ENCODE assay signal across 16 mouse cellular contexts in the genomic region with DNA sequence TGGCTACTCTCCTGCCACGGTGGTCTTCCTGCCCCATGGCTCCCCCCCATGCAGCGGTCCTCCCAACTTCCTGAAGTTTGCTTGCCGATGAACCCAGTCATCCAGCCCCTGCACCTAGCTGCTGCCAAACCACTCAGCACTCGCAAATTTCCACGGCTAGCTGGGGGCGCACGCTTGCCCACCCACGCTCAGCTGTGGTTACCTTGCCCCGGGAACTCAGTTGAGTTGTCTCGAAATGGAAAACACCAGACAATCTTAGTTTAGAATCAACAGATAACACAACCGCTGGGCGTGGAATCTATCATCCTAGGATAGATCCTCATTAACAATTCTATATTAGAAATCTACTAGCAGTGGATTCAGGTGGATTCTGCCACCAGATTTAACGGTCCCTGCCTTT.
"Had no signal": no experiment of that assay in that cellular context is flagged by ENCODE, and none has a peak within 500 bp of the region (broad histone marks: within the 10 kb centered on the region; RNA-seq: fewer than 3 reads in every experiment).

No protein-coding gene starts in this region.

- H3K4me1 ChIP-seq: limb, embryonic 12.5 days; limb, embryonic 15.5 days; lung, embryonic 15.5 days; midbrain, embryonic 10.5 days; midbrain, embryonic 13.5 days had no signal

- H3K36me3 ChIP-seq: limb, embryonic 12.5 days; limb, embryonic 15.5 days; lung, embryonic 15.5 days; midbrain, embryonic 10.5 days; midbrain, embryonic 13.5 days had no signal

- H3K9me3 ChIP-seq: limb, embryonic 12.5 days; limb, embryonic 15.5 days; lung, embryonic 15.5 days; midbrain, embryonic 10.5 days; midbrain, embryonic 13.5 days had no signal

- H3K27me3 ChIP-seq: limb, embryonic 12.5 days; limb, embryonic 15.5 days; lung, embryonic 15.5 days; megakaryocyte, embryonic 14.5 days; midbrain, embryonic 13.5 days had no signal

- H3K4me3 ChIP-seq: limb, embryonic 12.5 days; limb, embryonic 15.5 days; lung, embryonic 15.5 days; megakaryocyte, embryonic 14.5 days; midbrain, embryonic 10.5 days; midbrain, embryonic 13.5 days had no signal

- DNase-seq: kidney, postnatal 10 days; kidney, postnatal 36 days; layer of hippocampus, postnatal 36 days; left cerebral cortex, postnatal 4 days; lung, adult 18-20 months; lung, postnatal 10 days; lung, postnatal 36 days; right cerebral cortex, postnatal 25 days; thymus, adult 18-20 months; thymus, postnatal 36 days had no signal
